Mouse (Mus musculus) hindbrain, embryonic 14.5 days (tissue): ENCODE measurements around the gene Miox. TPM values are rescaled to one million over a fixed set of nuclear protein-coding genes. Genes with fewer than 3 reads are reported as not detected.

Experiments
- ATAC-seq: fragments of 200-750 bp; cut with Nextera tagmentation; 2 replicates; pipeline ENCODE4 v1.8.0; 2017; ENCODE audit warnings: moderate number of reproducible peaks, mild to moderate bottlenecking, moderate TSS enrichment, moderate library complexity; ENCODE audit not compliant: low FRiP score
- DNase-seq: peaks from one replicate; pipeline ENCODE4 v3.0.0-alpha.2; 2015; ENCODE audit warnings: low spot score
- H3K27ac ChIP-seq: fragments of 300-500 bp; sonication (generic); 2 replicates; pipeline ENCODE4 v1.5.1; 2014; ENCODE audit warnings: mild to moderate bottlenecking, moderate library complexity
- H3K27me3 ChIP-seq: fragments of 300-500 bp; sonication (generic); 2 replicates; pipeline ENCODE4 v1.6.1; 2014; ENCODE audit warnings: mild to moderate bottlenecking, low read length, mixed read lengths; ENCODE audit not compliant: control insufficient read depth, insufficient read depth
- H3K36me3 ChIP-seq: fragments of 300-500 bp; sonication (generic); replicated peaks from 2 replicates; pipeline ENCODE4 v1.6.1; 2014; ENCODE audit not compliant: control insufficient read depth, insufficient read depth
- H3K4me1 ChIP-seq: fragments of 300-500 bp; sonication (generic); replicated peaks from 2 replicates; pipeline ENCODE4 v1.6.1; 2014; ENCODE audit warnings: antibody characterized with exemption, low read length, mixed read lengths; ENCODE audit not compliant: control insufficient read depth, insufficient read depth
- H3K4me2 ChIP-seq: fragments of 300-500 bp; sonication (generic); replicated peaks from 2 replicates; pipeline ENCODE4 v1.6.1; 2014; ENCODE audit warnings: mild to moderate bottlenecking, moderate library complexity
- H3K4me3 ChIP-seq: fragments of 300-500 bp; sonication (generic); replicated peaks from 2 replicates; pipeline ENCODE4 v1.5.1; 2014; ENCODE audit warnings: mild to moderate bottlenecking, low read length
- H3K9ac ChIP-seq: fragments of 300-500 bp; sonication (generic); 2 replicates; pipeline ENCODE4 v1.6.1; 2014
- H3K9me3 ChIP-seq: fragments of 300-500 bp; sonication (generic); 2 replicates; pipeline ENCODE4 v1.6.1; 2016; ENCODE audit warnings: low read length; ENCODE audit not compliant: control insufficient read depth
- WGBS: fragments of 180-500 bp; shearing (Covaris S2); extraction: QIAGEN DNeasy Blood & Tissue Kit; methylation state at CpG from one replicate; pipeline ENCODE4 v1.1.7; 2014; 5-methylcytosine and 5-hydroxymethylcytosine counted together
- polyA plus RNA-seq: library from polyadenylated mRNA; unstranded; fragments of >200 nt; fragmentation: Nextera tagmentation; extraction: Ambion mirVana; gene quantifications from 2 replicates; pipeline ENCODE4 v1.2.1, GENCODE M21; 2014

The Miox gene
- polyA plus RNA-seq, 1 experiment from 2014 or later = not detected

GRCm38 (mm10) chr15:89373027-89373761 is 39.0 kb downstream of the Miox start:
- ATAC-seq (peak; percentile 74), DNase-seq (peak; percentile 74)
- H3K4me3 ChIP-seq = peak overlapping the region; percentile 61
- peak overlapping the region; percentile 77 for H3K9ac ChIP-seq
- H3K9me3 ChIP-seq = no peaks in the 10 kb centered on the region
- peaks cover 15% of the 10 kb centered on the region for H3K4me1 ChIP-seq
- H3K27ac ChIP-seq = peak overlapping the region; percentile 91
- H3K27me3 ChIP-seq = peaks cover 25% of the 10 kb centered on the region
- WGBS = 2% methylated on average over 35 of the region's 35 CpGs
- H3K36me3 ChIP-seq = peaks cover 41% of the 10 kb centered on the region
- H3K4me2 ChIP-seq = peak overlapping the region; percentile 70

GRCm38 (mm10) chr15:89373762-89374248 is 39.6 kb downstream of the Miox start, which contains the start of gene Sco2:
TSS of gene Sco2 (minus strand) at chr15:89373846.
- ATAC-seq (peak; percentile 87), DNase-seq (peak; percentile 92)
- H3K4me3 ChIP-seq = peak within 1 kb of the TSS; percentile 61
- under 1% methylated on average over 42 of the region's 42 CpGs for WGBS
- peak within 1 kb of the TSS; percentile 70 for H3K4me2 ChIP-seq
- H3K36me3 ChIP-seq = peaks cover 35% of the 10 kb centered on the region
- H3K9ac ChIP-seq = peak within 1 kb of the TSS; percentile 77
- peaks cover 20% of the 10 kb centered on the region for H3K4me1 ChIP-seq
- H3K27me3 ChIP-seq = peaks cover 31% of the 10 kb centered on the region
- no peaks in the 10 kb centered on the region for H3K9me3 ChIP-seq
- H3K27ac ChIP-seq = peak within 1 kb of the TSS; percentile 91

- peak overlapping the region; percentile 70 for H3K4me2 ChIP-seq
- H3K4me3 ChIP-seq = peak overlapping the region; percentile 61
- DNase-seq = no peak
- peak overlapping the region; percentile 91 for H3K27ac ChIP-seq
- WGBS = 52% methylated on average over 9 of the region's 9 CpGs
- H3K36me3 ChIP-seq = peaks cover 30% of the 10 kb centered on the region
- no peak for ATAC-seq
- H3K4me1 ChIP-seq = peaks cover 20% of the 10 kb centered on the region
- peaks cover 36% of the 10 kb centered on the region for H3K27me3 ChIP-seq
- H3K9me3 ChIP-seq = no peaks in the 10 kb centered on the region
- peak overlapping the region; percentile 77 for H3K9ac ChIP-seq
These were observed 40.1 kb downstream of the Miox start for GRCm38 (mm10) chr15:89374340-89374739.

- DNase-seq (no peak), ATAC-seq (no peak)
- Histone ChIP-seq H3K27me3 (peaks cover 42% of the 10 kb centered on the region), H3K9me3 (no peaks in the 10 kb centered on the region), H3K4me2 (0 out of 2 replicates have a peak overlapping the region, but pooled peaks have one; percentile 70), H3K27ac (no peak overlapping the region), H3K4me3 (no peak overlapping the region), H3K4me1 (peaks cover 20% of the 10 kb centered on the region), H3K36me3 (peaks cover 23% of the 10 kb centered on the region), H3K9ac (no peak overlapping the region)
- WGBS = 91% methylated on average over 17 of the region's 17 CpGs
These were observed 40.8 kb downstream of the Miox start for GRCm38 (mm10) chr15:89374801-89375534.

- peaks cover 53% of the 10 kb centered on the region for H3K27me3 ChIP-seq
- H3K9me3 ChIP-seq = no peaks in the 10 kb centered on the region
- H3K4me2 ChIP-seq = no peak overlapping the region
- no peak overlapping the region for H3K4me3 ChIP-seq
- no peak overlapping the region for H3K27ac ChIP-seq
- ATAC-seq (no peak), DNase-seq (no peak)
- peaks cover 13% of the 10 kb centered on the region for H3K36me3 ChIP-seq
- WGBS = 78% methylated on average over 7 of the region's 7 CpGs
- H3K4me1 ChIP-seq = peaks cover 20% of the 10 kb centered on the region
- H3K9ac ChIP-seq = no peak overlapping the region
These were observed 41.8 kb downstream of the Miox start for GRCm38 (mm10) chr15:89376040-89376439.

- H3K9me3 ChIP-seq = no peaks in the 10 kb centered on the region
- H3K27ac ChIP-seq = no peak within 1 kb of the TSS
- no peak within 1 kb of the TSS for H3K4me2 ChIP-seq
- no peak for DNase-seq
- 24% methylated on average over 16 of the region's 16 CpGs for WGBS
- H3K27me3 ChIP-seq = peaks cover 55% of the 10 kb centered on the region
- peaks cover 20% of the 10 kb centered on the region for H3K4me1 ChIP-seq
- peaks cover 4% of the 10 kb centered on the region for H3K36me3 ChIP-seq
- no peak within 1 kb of the TSS for H3K4me3 ChIP-seq
- no peak for ATAC-seq
- no peak within 1 kb of the TSS for H3K9ac ChIP-seq
These were observed 42.8 kb downstream of the Miox start, which contains the start of gene Tymp for GRCm38 (mm10) chr15:89376957-89377356. TSS of gene Tymp (minus strand) at chr15:89377039.

- 9% methylated on average over 18 of the region's 18 CpGs for WGBS
These were observed 43.2 kb downstream of the Miox start for GRCm38 (mm10) chr15:89377362-89377761.

GRCm38 (mm10) chr15:89377938-89378828 is 44.0 kb downstream of the Miox start:
- DNase-seq = no peak
- Histone ChIP-seq H3K4me2 (peak overlapping the region; percentile 48), H3K27me3 (peaks cover 55% of the 10 kb centered on the region), H3K27ac (no peak overlapping the region), H3K36me3 (no peaks in the 10 kb centered on the region), H3K4me3 (peak overlapping the region; percentile 21), H3K9ac (peak overlapping the region; percentile 49; the same call in 1 of the 2 replicates), H3K4me1 (peaks cover 13% of the 10 kb centered on the region), H3K9me3 (no peaks in the 10 kb centered on the region)
- no peak for ATAC-seq
- WGBS = 13% methylated on average over 46 of the region's 46 CpGs

More at GRCm38 (mm10) chr15:89377362-89377761, 43.2 kb downstream of the Miox start:
- Histone ChIP-seq H3K27ac (no peak overlapping the region), H3K4me2 (no peak overlapping the region), H3K9me3 (no peaks in the 10 kb centered on the region), H3K27me3 (peaks cover 55% of the 10 kb centered on the region), H3K4me1 (peaks cover 20% of the 10 kb centered on the region), H3K9ac (no peak overlapping the region), H3K4me3 (no peak overlapping the region), H3K36me3 (no peaks in the 10 kb centered on the region)
- ATAC-seq (no peak), DNase-seq (no peak)
